Mouse (Mus musculus): ENCODE measurements around the gene Aplf. TPM values are rescaled to one million over a fixed set of nuclear protein-coding genes. Genes with fewer than 3 reads are reported as not detected.

The Aplf gene
- polyA plus RNA-seq, 1 experiment = 3.0 TPM

- H3K4me3 ChIP-seq (ENCODE audit: low read depth, low read length) = no peak overlapping the region
- no peak overlapping the region for H3K27ac ChIP-seq (ENCODE audit: insufficient read depth, low read depth, low read length)
- no peaks in the 10 kb centered on the region for H3K4me1 ChIP-seq (ENCODE audit: control insufficient read depth, insufficient read depth, insufficient read length, low read length)
- H3K36me3 ChIP-seq (ENCODE audit: control insufficient read depth, insufficient read depth, low read length) = peaks cover 6% of the 10 kb centered on the region
- no peaks in the 10 kb centered on the region for H3K27me3 ChIP-seq (ENCODE audit: control insufficient read depth, insufficient read depth, low read length)
- WGBS = 90% methylated on average over 2 of the region's 2 CpGs
- no peak for TF ChIP-seq POLR2A (IDR thresholded peaks at IDR 0.05; ENCODE audit: low read depth, low read length)
- TF ChIP-seq CTCF (IDR thresholded peaks at IDR 0.05; ENCODE audit: extremely low read depth, insufficient read length, insufficient replicate concordance, low read depth, low read length) = no peak
Measured at GRCm38 (mm10) chr6:87661707-87662106, 10.3 kb downstream of the Aplf start.

GRCm38 (mm10) chr6:87658816-87659215, 13.2 kb downstream of the Aplf start:
- TF ChIP-seq CTCF (IDR thresholded peaks at IDR 0.05; ENCODE audit: extremely low read depth, insufficient read length, insufficient replicate concordance, low read depth, low read length) (no peak), POLR2A (IDR thresholded peaks at IDR 0.05; ENCODE audit: low read depth, low read length) (no peak)
- no peaks in the 10 kb centered on the region for H3K27me3 ChIP-seq (ENCODE audit: control insufficient read depth, insufficient read depth, low read length)
- H3K4me3 ChIP-seq (ENCODE audit: low read depth, low read length) = no peak overlapping the region
- no peaks in the 10 kb centered on the region for H3K4me1 ChIP-seq (ENCODE audit: control insufficient read depth, insufficient read depth, insufficient read length, low read length)
- no peak overlapping the region for H3K27ac ChIP-seq (ENCODE audit: insufficient read depth, low read depth, low read length)
- peaks cover 5% of the 10 kb centered on the region; the same call in 1 of the 2 replicates for H3K36me3 ChIP-seq (ENCODE audit: control insufficient read depth, insufficient read depth, low read length)
- 95% methylated on average over 4 of the region's 4 CpGs for WGBS

- no peak overlapping the region for H3K4me3 ChIP-seq (ENCODE audit: low read depth, low read length)
- no peak overlapping the region for H3K27ac ChIP-seq (ENCODE audit: insufficient read depth, low read depth, low read length)
- 54% methylated on average over 8 of the region's 8 CpGs for WGBS
- no peaks in the 10 kb centered on the region for H3K27me3 ChIP-seq (ENCODE audit: control insufficient read depth, insufficient read depth, low read length)
- TF ChIP-seq POLR2A (IDR thresholded peaks at IDR 0.05; ENCODE audit: low read depth, low read length) (no peak), CTCF (IDR thresholded peaks at IDR 0.05; ENCODE audit: extremely low read depth, insufficient read length, insufficient replicate concordance, low read depth, low read length) (no peak)
- H3K36me3 ChIP-seq (ENCODE audit: control insufficient read depth, insufficient read depth, low read length) = peaks cover 8% of the 10 kb centered on the region
- no peaks in the 10 kb centered on the region for H3K4me1 ChIP-seq (ENCODE audit: control insufficient read depth, insufficient read depth, insufficient read length, low read length)
Measured at GRCm38 (mm10) chr6:87653904-87654638, 17.9 kb downstream of the Aplf start.

GRCm38 (mm10) chr6:87653478-87653877, 18.5 kb downstream of the Aplf start:
- H3K36me3 ChIP-seq (ENCODE audit: control insufficient read depth, insufficient read depth, low read length) = peaks cover 8% of the 10 kb centered on the region
- H3K4me1 ChIP-seq (ENCODE audit: control insufficient read depth, insufficient read depth, insufficient read length, low read length) = no peaks in the 10 kb centered on the region
- no peak overlapping the region for H3K4me3 ChIP-seq (ENCODE audit: low read depth, low read length)
- no peaks in the 10 kb centered on the region for H3K27me3 ChIP-seq (ENCODE audit: control insufficient read depth, insufficient read depth, low read length)
- no peak overlapping the region for H3K27ac ChIP-seq (ENCODE audit: insufficient read depth, low read depth, low read length)
- TF ChIP-seq CTCF (IDR thresholded peaks at IDR 0.05; ENCODE audit: extremely low read depth, insufficient read length, insufficient replicate concordance, low read depth, low read length) (no peak), POLR2A (IDR thresholded peaks at IDR 0.05; ENCODE audit: low read depth, low read length) (no peak)
- WGBS = 81% methylated on average over 3 of the region's 3 CpGs

- 97% methylated on average over 9 of the region's 9 CpGs for WGBS
- Histone ChIP-seq H3K27me3 (ENCODE audit: control insufficient read depth, insufficient read depth, low read length) (no peaks in the 10 kb centered on the region), H3K27ac (ENCODE audit: insufficient read depth, low read depth, low read length) (no peak overlapping the region), H3K4me3 (ENCODE audit: low read depth, low read length) (no peak overlapping the region), H3K4me1 (ENCODE audit: control insufficient read depth, insufficient read depth, insufficient read length, low read length) (no peaks in the 10 kb centered on the region), H3K36me3 (ENCODE audit: control insufficient read depth, insufficient read depth, low read length) (peaks cover 8% of the 10 kb centered on the region)
- TF ChIP-seq CTCF (IDR thresholded peaks at IDR 0.05; ENCODE audit: extremely low read depth, insufficient read length, insufficient replicate concordance, low read depth, low read length) (no peak), POLR2A (IDR thresholded peaks at IDR 0.05; ENCODE audit: low read depth, low read length) (no peak)
Measured at GRCm38 (mm10) chr6:87652670-87653069, 19.3 kb downstream of the Aplf start.

GRCm38 (mm10) chr6:87651787-87652186, 20.2 kb downstream of the Aplf start:
- 77% methylated on average over 5 of the region's 5 CpGs for WGBS
- Histone ChIP-seq H3K27me3 (ENCODE audit: control insufficient read depth, insufficient read depth, low read length) (no peaks in the 10 kb centered on the region), H3K4me3 (ENCODE audit: low read depth, low read length) (no peak overlapping the region), H3K36me3 (ENCODE audit: control insufficient read depth, insufficient read depth, low read length) (peaks cover 6% of the 10 kb centered on the region), H3K4me1 (ENCODE audit: control insufficient read depth, insufficient read depth, insufficient read length, low read length) (no peaks in the 10 kb centered on the region), H3K27ac (ENCODE audit: insufficient read depth, low read depth, low read length) (no peak overlapping the region)
- TF ChIP-seq POLR2A (IDR thresholded peaks at IDR 0.05; ENCODE audit: low read depth, low read length) (no peak), CTCF (IDR thresholded peaks at IDR 0.05; ENCODE audit: extremely low read depth, insufficient read length, insufficient replicate concordance, low read depth, low read length) (no peak)

GRCm38 (mm10) chr6:87638134-87638660, 33.8 kb downstream of the Aplf start:
- H3K36me3 ChIP-seq (ENCODE audit: control insufficient read depth, insufficient read depth, low read length) = peaks cover 4% of the 10 kb centered on the region
- no peak overlapping the region for H3K4me3 ChIP-seq (ENCODE audit: low read depth, low read length)
- no peak overlapping the region for H3K27ac ChIP-seq (ENCODE audit: insufficient read depth, low read depth, low read length)
- no peak for TF ChIP-seq CTCF (IDR thresholded peaks at IDR 0.05; ENCODE audit: extremely low read depth, insufficient read length, insufficient replicate concordance, low read depth, low read length)
- no peak for TF ChIP-seq POLR2A (IDR thresholded peaks at IDR 0.05; ENCODE audit: low read depth, low read length)
- H3K4me1 ChIP-seq (ENCODE audit: control insufficient read depth, insufficient read depth, insufficient read length, low read length) = 0 out of 2 replicates have a peak, but pooled peaks cover 2% of the 10 kb centered on the region
- no peaks in the 10 kb centered on the region for H3K27me3 ChIP-seq (ENCODE audit: control insufficient read depth, insufficient read depth, low read length)
- WGBS = 67% methylated on average over 11 of the region's 11 CpGs
